ENCODE assay signal across 9 mouse cellular contexts in genomic region chr17:15823838-15824237, GRCm38 (mm10). TPM values are rescaled to one million over a fixed set of nuclear protein-coding genes. Genes with fewer than 3 reads are reported as not detected.
DNase-seq lines count a peak whose midpoint lies in the region; ATAC-seq and TF ChIP-seq lines count a peak whose summit lies in the region.
"Had no signal": no experiment of that assay in that cellular context is flagged by ENCODE, and none has a peak within 500 bp of the region (broad histone marks: within the 10 kb centered on the region; RNA-seq: fewer than 3 reads in every experiment).

No protein-coding gene starts in this region.

- no peaks in the 10 kb centered on the region for H3K9me3 ChIP-seq in kidney, postnatal 0 days (replicated peaks; ENCODE audit: low read length)
- no peaks in the 10 kb centered on the region for H3K9me3 ChIP-seq in embryonic facial prominence, embryonic 15.5 days (replicated peaks)
- H3K9me3 ChIP-seq in neural tube, embryonic 14.5 days (ENCODE audit: control insufficient read depth, low read length), result no peaks in the 10 kb centered on the region
- H3K9me3 ChIP-seq: liver, embryonic 15.5 days had no signal

- 0 out of 2 replicates have a peak, but pooled peaks cover 5% of the 10 kb centered on the region for H3K36me3 ChIP-seq in kidney, postnatal 0 days (ENCODE audit: insufficient read depth, low read length)
- H3K36me3 ChIP-seq in kidney, adult 2 months (ENCODE audit: control insufficient read depth, insufficient read depth, low read length), result no peaks in the 10 kb centered on the region
- H3K36me3 ChIP-seq in embryonic facial prominence, embryonic 15.5 days, result no peaks in the 10 kb centered on the region
- H3K36me3 ChIP-seq in neural tube, embryonic 14.5 days (ENCODE audit: control insufficient read depth, insufficient read depth, low read length), result no peaks in the 10 kb centered on the region; the same call in 1 of the 2 replicates
- H3K36me3 ChIP-seq: liver, embryonic 15.5 days had no signal

- no peaks in the 10 kb centered on the region for H3K27me3 ChIP-seq in kidney, postnatal 0 days (ENCODE audit: insufficient read depth, low read length)
- no peaks in the 10 kb centered on the region for H3K27me3 ChIP-seq in kidney, adult 2 months (replicated peaks; ENCODE audit: control insufficient read depth, insufficient read depth, low read length)
- peaks cover 2% of the 10 kb centered on the region; the same call in 1 of the 2 replicates for H3K27me3 ChIP-seq in embryonic facial prominence, embryonic 15.5 days
- H3K27me3 ChIP-seq in neural tube, embryonic 14.5 days (ENCODE audit: control insufficient read depth, insufficient read depth, low read length), result no peaks in the 10 kb centered on the region

- 31% methylated on average over 3 of the region's 3 CpGs for WGBS in kidney, postnatal 0 days
- WGBS in kidney, adult 2 months, result 31% methylated on average over 3 of the region's 3 CpGs
- 21% methylated on average over 3 of the region's 3 CpGs for WGBS in embryonic facial prominence, embryonic 15.5 days
- WGBS in neural tube, embryonic 14.5 days, result 10% methylated on average over 3 of the region's 3 CpGs

- DNase-seq in kidney, postnatal 0 days (ENCODE audit: low spot score), result no peak
- DNase-seq in kidney, adult 2 months, result no peak
- DNase-seq in induced T-regulatory cell, adult 2 months (ENCODE audit: low read depth), result peak; percentile 23
- DNase-seq in right cerebral cortex, adult 2 months (ENCODE audit: low spot score in 2 of 2), result no peak
- no peak for DNase-seq in ovary, adult 18-20 months (ENCODE audit: low spot score)
- DNase-seq in embryo, embryonic 10 days (ENCODE audit: low spot score), result no peak

- no peak overlapping the region for H3K27ac ChIP-seq in kidney, postnatal 0 days
- H3K27ac ChIP-seq in kidney, adult 2 months (ENCODE audit: insufficient read depth, low read depth, low read length), result no peak overlapping the region
- H3K27ac ChIP-seq in embryonic facial prominence, embryonic 15.5 days (replicated peaks), result peak overlapping the region; percentile 36; the same call in 1 of the 2 replicates
- H3K27ac ChIP-seq in neural tube, embryonic 14.5 days (ENCODE audit: low read depth, low read length), result peak overlapping the region; percentile 24
- H3K27ac ChIP-seq: liver, embryonic 15.5 days had no signal

- no peak for ATAC-seq in kidney, postnatal 0 days (replicated peaks; ENCODE audit: low FRiP score, low read depth)
- no peak for ATAC-seq in embryonic facial prominence, embryonic 15.5 days (ENCODE audit: insufficient number of reproducible peaks, low FRiP score, low TSS enrichment, low read depth)
- no peak for ATAC-seq in neural tube, embryonic 14.5 days (ENCODE audit: low read depth)

- peak overlapping the region; percentile 90 for H3K4me3 ChIP-seq in kidney, postnatal 0 days (replicated peaks; ENCODE audit: low read depth, low read length)
- no peak overlapping the region for H3K4me3 ChIP-seq in kidney, adult 2 months (ENCODE audit: insufficient read depth, low read depth, low read length)
- H3K4me3 ChIP-seq in embryonic facial prominence, embryonic 15.5 days (replicated peaks), result peak overlapping the region; percentile 83
- H3K4me3 ChIP-seq in neural tube, embryonic 14.5 days (ENCODE audit: low read depth, low read length), result peak overlapping the region; percentile 68

- no peak for TF ChIP-seq POLR2A in kidney, adult 2 months (IDR thresholded peaks at IDR 0.05; ENCODE audit: low read depth, low read length)

- peak overlapping the region; percentile 93 for H3K4me2 ChIP-seq in kidney, postnatal 0 days (ENCODE audit: low read length)
- H3K4me2 ChIP-seq in embryonic facial prominence, embryonic 15.5 days (replicated peaks), result peak overlapping the region; percentile 87
- H3K4me2 ChIP-seq in neural tube, embryonic 14.5 days (ENCODE audit: low read depth, low read length), result peak overlapping the region; percentile 90

- no peak overlapping the region for H3K9ac ChIP-seq in kidney, postnatal 0 days (ENCODE audit: low read depth, low read length)
- H3K9ac ChIP-seq in embryonic facial prominence, embryonic 15.5 days, result no peak overlapping the region; the same call in 1 of the 2 replicates
- peak overlapping the region; percentile 89; the same call in 1 of the 2 replicates for H3K9ac ChIP-seq in neural tube, embryonic 14.5 days (replicated peaks; ENCODE audit: low read depth, low read length)
- H3K9ac ChIP-seq: liver, embryonic 15.5 days had no signal

- TF ChIP-seq CTCF in kidney, postnatal 0 days (IDR thresholded peaks at IDR 0.05; ENCODE audit: low read depth), result no peak
- TF ChIP-seq CTCF in kidney, adult 2 months (conservative IDR thresholded peaks at IDR 0.05; ENCODE audit: insufficient read depth, insufficient read length, low read depth, low read length), result no peak

- peaks cover 13% of the 10 kb centered on the region for H3K4me1 ChIP-seq in kidney, postnatal 0 days (replicated peaks; ENCODE audit: insufficient read depth, low read length)
- peaks cover 12% of the 10 kb centered on the region for H3K4me1 ChIP-seq in kidney, adult 2 months (ENCODE audit: control insufficient read depth, insufficient read depth, low read length)
- peaks cover 39% of the 10 kb centered on the region for H3K4me1 ChIP-seq in embryonic facial prominence, embryonic 15.5 days
- peaks cover 27% of the 10 kb centered on the region for H3K4me1 ChIP-seq in neural tube, embryonic 14.5 days (ENCODE audit: control insufficient read depth, insufficient read depth, low read length)

RNA-seq across cellular contexts. Expression of gene Rgmb, which starts 7.0 kb away (rescaled TPM):
- 12.5 and 15.0 TPM in 2 replicates for polyA plus RNA-seq in kidney, postnatal 0 days (2015; fragmentation: Nextera tagmentation; extraction: Ambion mirVana)
- 13.8 and 16.2 TPM in 2 replicates for polyA plus RNA-seq in kidney, adult 2 months (2012; rRNA removed)
- polyA plus RNA-seq in embryonic facial prominence, embryonic 15.5 days (2015; fragmentation: Nextera tagmentation; extraction: Ambion mirVana), result 27.9 and 28.9 TPM in 2 replicates
- polyA plus RNA-seq in neural tube, embryonic 14.5 days (2014; fragmentation: Nextera tagmentation; extraction: Ambion mirVana), result 63.7 and 84.8 TPM in 2 replicates

Comparison
In these comparisons a context has a peak if more than half of its experiments do, and no peak if none do; other contexts are left out.
1. H3K27ac ChIP-seq: peak in embryonic facial prominence, embryonic 15.5 days (single experiment) and neural tube, embryonic 14.5 days (single experiment); none in kidney, postnatal 0 days (single experiment) and kidney, adult 2 months (single experiment).
2. Peak in every context shown above with its lines, with median percentiles within 50 percentile points of each other: H3K4me2 ChIP-seq.